Mouse (Mus musculus) MEL (cell line): ENCODE data around the gene Rsu1. TPM values are rescaled to one million over a fixed set of nuclear protein-coding genes. Genes with fewer than 3 reads are reported as not detected.
A peak's percentile ranks its signal among the peaks of the same experiment; 100 is the strongest.

Experiments
- DNase-seq: peaks from one replicate; pipeline ENCODE4 v3.0.0; 2011; ENCODE audit warnings: low read depth, low spot score
- H3K27ac ChIP-seq: 2 replicates; pipeline ENCODE4 v1.5.1; 2012; ENCODE audit warnings: low read depth, mild to moderate bottlenecking, control low read depth, low read length, moderate library complexity; ENCODE audit not compliant: control insufficient read depth
- H3K27me3 ChIP-seq, 2 experiments: fragments of 150-350 bp in 1 of 2; sonication (generic) in 1 of 2; 2 replicates each; pipeline ENCODE4 v1.6.1; 2012; ENCODE audit warnings: low read length in 2 of 2, mild to moderate bottlenecking in 2 of 2, improper control_type of control experiment in 1 of 2, moderate library complexity in 1 of 2; ENCODE audit not compliant: insufficient read depth in 2 of 2, control insufficient read depth in 1 of 2
- H3K36me3 ChIP-seq, 2 experiments: 2 replicates each; pipeline ENCODE4 v1.6.1; 2012 to 2014; ENCODE audit warnings: low read length in 2 of 2, improper control_type of control experiment in 1 of 2, inconsistent platforms in 1 of 2, mild to moderate bottlenecking in 1 of 2; ENCODE audit not compliant: insufficient read depth in 2 of 2, control insufficient read depth in 1 of 2
- H3K4me1 ChIP-seq, 2 experiments: fragments of 150-350 bp in 1 of 2; sonication (generic) in 1 of 2; 2 replicates each; pipeline ENCODE4 v1.6.1; 2012; ENCODE audit warnings: low read length in 2 of 2, improper control_type of control experiment in 1 of 2, mild to moderate bottlenecking in 1 of 2; ENCODE audit not compliant: insufficient read depth in 2 of 2, control insufficient read depth in 1 of 2
- H3K4me3 ChIP-seq, 2 experiments: fragments of 150-350 bp in 1 of 2; sonication (generic) in 1 of 2; 2 replicates each; pipeline ENCODE4 v1.5.1; 2012; ENCODE audit warnings: low read depth in 2 of 2, low read length in 2 of 2, mild to moderate bottlenecking in 2 of 2, moderate library complexity in 2 of 2, control low read depth in 1 of 2, improper control_type of control experiment in 1 of 2; ENCODE audit not compliant: control insufficient read depth in 1 of 2, insufficient read depth in 1 of 2
- H3K79me2 ChIP-seq: 2 replicates; pipeline ENCODE4 v1.6.1; 2012; ENCODE audit warnings: mild to moderate bottlenecking, low read length, moderate library complexity; ENCODE audit not compliant: control insufficient read depth, poor library complexity, insufficient read depth
- H3K9ac ChIP-seq: 2 replicates; pipeline ENCODE4 v1.6.1; 2012; ENCODE audit warnings: low read depth, mild to moderate bottlenecking, control low read depth, low read length, moderate library complexity; ENCODE audit not compliant: control insufficient read depth, poor library complexity, severe bottlenecking
- H3K9me3 ChIP-seq: fragments of 150-350 bp; sonication (generic); replicated peaks from 2 replicates; pipeline ENCODE4 v1.6.1; 2012; ENCODE audit warnings: mild to moderate bottlenecking, low read length, improper control_type of control experiment, moderate library complexity; ENCODE audit not compliant: insufficient read depth
- CHD2 ChIP-seq: IDR thresholded peaks from 2 replicates; pipeline ENCODE4 v1.6.1; 2011; ENCODE audit warnings: low read length, improper control_type of control experiment
- CTCF ChIP-seq, 3 experiments: IDR thresholded peaks in 2 of 3; conservative IDR thresholded peaks in 1 of 3; 2 replicates each; pipeline ENCODE4 v1.5.1; 2011 to 2012; ENCODE audit warnings: low read length in 3 of 3, low read depth in 2 of 3, mild to moderate bottlenecking in 2 of 3, improper control_type of control experiment in 1 of 3, inconsistent platforms in 1 of 3, mixed read lengths in 1 of 3, moderate library complexity in 1 of 3; ENCODE audit not compliant: control insufficient read depth in 1 of 3, insufficient read depth in 1 of 3, poor library complexity in 1 of 3, severe bottlenecking in 1 of 3
- E2F4 ChIP-seq: IDR thresholded peaks from 2 replicates; pipeline ENCODE4 v1.6.1; 2011; ENCODE audit warnings: low read depth, low read length, improper control_type of control experiment, borderline replicate concordance
- ELF1 ChIP-seq: IDR thresholded peaks from 2 replicates; pipeline ENCODE4 v1.6.1; 2014; ENCODE audit warnings: low read depth, mild to moderate bottlenecking, inconsistent platforms, low read length, improper control_type of control experiment, moderate library complexity
- ETS1 ChIP-seq: IDR thresholded peaks from 2 replicates; pipeline ENCODE4 v1.6.1; 2012; ENCODE audit warnings: low read depth, mild to moderate bottlenecking, inconsistent platforms, low read length, improper control_type of control experiment, moderate library complexity
- GABPA ChIP-seq: IDR thresholded peaks from 2 replicates; pipeline ENCODE4 v1.6.1; 2012; ENCODE audit warnings: low read depth, mild to moderate bottlenecking, inconsistent platforms, low read length, improper control_type of control experiment, moderate library complexity
- GATA1 ChIP-seq: IDR thresholded peaks from 2 replicates; pipeline ENCODE4 v1.6.1; 2011; ENCODE audit warnings: low read depth, low read length, improper control_type of control experiment
- JUND ChIP-seq: IDR thresholded peaks from 2 replicates; pipeline ENCODE4 v1.6.1; 2011; ENCODE audit warnings: low read depth, mild to moderate bottlenecking, improper control_type of control experiment, low read length
- MAX ChIP-seq: IDR thresholded peaks from 2 replicates; pipeline ENCODE4 v1.6.1; 2011; ENCODE audit warnings: low read length, improper control_type of control experiment
- MXI1 ChIP-seq: IDR thresholded peaks from 2 replicates; pipeline ENCODE4 v1.6.1; 2011; ENCODE audit warnings: mild to moderate bottlenecking, low read depth, low read length, improper control_type of control experiment
- MYB ChIP-seq: IDR thresholded peaks from 2 replicates; pipeline ENCODE4 v1.6.1; 2011; ENCODE audit warnings: mild to moderate bottlenecking, low read depth, low read length, improper control_type of control experiment
- NELFE ChIP-seq: IDR thresholded peaks from 2 replicates; pipeline ENCODE4 v1.6.1; 2011; ENCODE audit warnings: low read depth, low read length, improper control_type of control experiment
- POLR2AphosphoS5 ChIP-seq: IDR thresholded peaks from 2 replicates; pipeline ENCODE4 v1.6.1; 2012; ENCODE audit warnings: low read depth, borderline replicate concordance, mild to moderate bottlenecking, inconsistent platforms, low read length, moderate library complexity, mixed read lengths
- SMC3 ChIP-seq: IDR thresholded peaks from 2 replicates; pipeline ENCODE4 v1.6.1; 2011; ENCODE audit warnings: low read depth, low read length, improper control_type of control experiment
- TBP ChIP-seq: IDR thresholded peaks from 2 replicates; pipeline ENCODE4 v1.8.0; 2011; ENCODE audit warnings: low read depth, low read length, improper control_type of control experiment
- TCF12 ChIP-seq: IDR thresholded peaks from 2 replicates; pipeline ENCODE4 v1.6.1; 2014; ENCODE audit warnings: low read depth, mild to moderate bottlenecking, inconsistent platforms, low read length, improper control_type of control experiment, moderate library complexity
- UBTF ChIP-seq: IDR thresholded peaks from 2 replicates; pipeline ENCODE4 v1.6.1; 2012; ENCODE audit warnings: low read depth, mild to moderate bottlenecking, inconsistent platforms, low read length, improper control_type of control experiment, moderate library complexity, borderline replicate concordance; ENCODE audit not compliant: insufficient read depth
- USF1 ChIP-seq: IDR thresholded peaks from 2 replicates; pipeline ENCODE4 v1.6.1; 2014; ENCODE audit warnings: low read depth, mild to moderate bottlenecking, inconsistent platforms, low read length, improper control_type of control experiment, moderate library complexity
- USF2 ChIP-seq, 2 experiments: IDR thresholded peaks; 2 replicates each; pipeline ENCODE4 v1.6.1; 2011 to 2012; ENCODE audit warnings: improper control_type of control experiment in 2 of 2, low read length in 2 of 2, borderline replicate concordance in 1 of 2, inconsistent platforms in 1 of 2, low read depth in 1 of 2, mild to moderate bottlenecking in 1 of 2; ENCODE audit not compliant: insufficient read depth in 1 of 2
- ZKSCAN1 ChIP-seq: IDR thresholded peaks from 2 replicates; pipeline ENCODE4 v1.6.1; 2012; ENCODE audit warnings: low read depth, mild to moderate bottlenecking, inconsistent platforms, low read length, improper control_type of control experiment, moderate library complexity
- ZMIZ1 ChIP-seq: IDR thresholded peaks from 2 replicates; pipeline ENCODE4 v1.6.1; 2012; ENCODE audit warnings: low read depth, mild to moderate bottlenecking, inconsistent platforms, low read length, improper control_type of control experiment, moderate library complexity
- ZNF384 ChIP-seq: IDR thresholded peaks from 2 replicates; pipeline ENCODE4 v1.6.1; 2012; ENCODE audit warnings: low read depth, mild to moderate bottlenecking, inconsistent platforms, low read length, improper control_type of control experiment
- polyA plus RNA-seq, 2 experiments: library from polyadenylated mRNA; stranded (reverse) in 1 of 2; unstranded in 1 of 2; fragments of >175 nt in 1 of 2; fragments of >200 nt in 1 of 2; gene quantifications; 2 replicates each; pipeline versions ENCODE4 v1.2.1 to v1.2.4; 2012; ENCODE audit warnings: low replicate concordance in 2 of 2, low read depth in 1 of 2; ENCODE audit not compliant: insufficient read length in 2 of 2, insufficient read depth in 1 of 2, missing spikeins in 1 of 2
- total RNA-seq: library from RNA; depleted of rRNA; stranded (reverse); fragments of 300-350 nt; gene quantifications from 2 replicates; pipeline ENCODE4 v1.2.3, GENCODE M21; 2012

Gene Rsu1
- total and polyA plus RNA-seq, 3 experiments = 58.1 to 81.9 TPM; not detected in 1

GRCm38 (mm10) chr2:13080476-13080875, 190.7 kb downstream of the Rsu1 start:
- no peaks in the 10 kb centered on the region for H3K79me2 ChIP-seq

GRCm38 (mm10) chr2:13072243-13072642, 199.0 kb downstream of the Rsu1 start:
- DNase-seq = peak; percentile 6
- Histone ChIP-seq H3K27ac (no peak overlapping the region), H3K27me3 (no peaks in the 10 kb centered on the region), H3K9me3 (no peaks in the 10 kb centered on the region), H3K4me1 (no peaks in the 10 kb centered on the region), H3K79me2 (no peaks in the 10 kb centered on the region), H3K9ac (no peak overlapping the region), H3K36me3 (peaks cover 0 to 2% of the 10 kb centered on the region in 2 experiments; a peak in 1 of 4 replicates), H3K4me3 (no peak overlapping the region)
- TF ChIP-seq CHD2 (no peak), SMC3 (no peak), POLR2AphosphoS5 (no peak), MAX (no peak), USF1 (no peak), CTCF (IDR thresholded peaks at IDR 0.05 in 2 of 3, conservative IDR thresholded peaks at IDR 0.05 in 1 of 3; ENCODE audit: control insufficient read depth in 1 of 3, insufficient read depth in 1 of 3, low read depth in 2 of 3, low read length in 3 of 3, poor library complexity in 1 of 3, severe bottlenecking in 1 of 3) (no peak), NELFE (no peak), ZMIZ1 (no peak), MYB (no peak), GATA1 (no peak), GABPA (no peak), TCF12 (no peak), USF2 (IDR thresholded peaks at IDR 0.05; ENCODE audit: borderline replicate concordance in 1 of 2, insufficient read depth in 1 of 2, low read depth in 1 of 2, low read length in 2 of 2) (no peak), TBP (no peak), JUND (no peak)

More at GRCm38 (mm10) chr2:13080476-13080875, 190.7 kb downstream of the Rsu1 start:
- Histone ChIP-seq H3K4me3 (no peak overlapping the region), H3K27ac (no peak overlapping the region), H3K9me3 (no peaks in the 10 kb centered on the region), H3K4me1 (no peaks in the 10 kb centered on the region), H3K36me3 (peaks cover 0 to 2% of the 10 kb centered on the region in 2 experiments; a peak in 1 of 4 replicates), H3K27me3 (no peaks in the 10 kb centered on the region), H3K9ac (no peak overlapping the region)
- no peak for DNase-seq
- TF ChIP-seq E2F4 (no peak), CHD2 (no peak), UBTF (no peak), ETS1 (no peak), MAX (no peak), TBP (no peak), ZKSCAN1 (no peak), CTCF (IDR thresholded peaks at IDR 0.05 in 2 of 3, conservative IDR thresholded peaks at IDR 0.05 in 1 of 3; ENCODE audit: control insufficient read depth in 1 of 3, insufficient read depth in 1 of 3, low read depth in 2 of 3, low read length in 3 of 3, poor library complexity in 1 of 3, severe bottlenecking in 1 of 3) (no peak), USF2 (IDR thresholded peaks at IDR 0.05; ENCODE audit: borderline replicate concordance in 1 of 2, insufficient read depth in 1 of 2, low read depth in 1 of 2, low read length in 2 of 2) (no peak), ZNF384 (no peak), JUND (no peak), ELF1 (no peak), MXI1 (no peak), SMC3 (no peak)
